Mouse (Mus musculus) embryonic facial prominence, embryonic 15.5 days (tissue): ENCODE measurements around the gene Myo3a. TPM values are rescaled to one million over a fixed set of nuclear protein-coding genes. Genes with fewer than 3 reads are reported as not detected.

Experiments
- ATAC-seq: fragments of 200-750 bp; cut with Nextera tagmentation; 2 replicates; pipeline ENCODE4 v1.8.0; 2017; ENCODE audit warnings: low read depth, moderate TSS enrichment; ENCODE audit not compliant: insufficient number of reproducible peaks, low FRiP score, low TSS enrichment
- H3K27ac ChIP-seq: fragments of 300-500 bp; sonication (generic); replicated peaks from 2 replicates; pipeline ENCODE4 v1.5.1; 2015; ENCODE audit warnings: mild to moderate bottlenecking, inconsistent platforms
- H3K27me3 ChIP-seq: fragments of 300-500 bp; sonication (generic); 2 replicates; pipeline ENCODE4 v1.6.1; 2015; ENCODE audit warnings: inconsistent platforms
- H3K36me3 ChIP-seq: fragments of 300-500 bp; sonication (generic); 2 replicates; pipeline ENCODE4 v1.6.1; 2015; ENCODE audit warnings: mild to moderate bottlenecking, inconsistent platforms
- H3K4me1 ChIP-seq: fragments of 300-500 bp; sonication (generic); 2 replicates; pipeline ENCODE4 v1.6.1; 2015; ENCODE audit warnings: inconsistent platforms
- H3K4me2 ChIP-seq: fragments of 300-500 bp; sonication (generic); replicated peaks from 2 replicates; pipeline ENCODE4 v1.6.1; 2015; ENCODE audit warnings: mild to moderate bottlenecking, inconsistent platforms
- H3K4me3 ChIP-seq: fragments of 300-500 bp; sonication (generic); replicated peaks from 2 replicates; pipeline ENCODE4 v1.5.1; 2015; ENCODE audit warnings: mild to moderate bottlenecking, inconsistent platforms
- H3K9ac ChIP-seq: fragments of 300-500 bp; sonication (generic); 2 replicates; pipeline ENCODE4 v1.6.1; 2015; ENCODE audit warnings: inconsistent platforms
- H3K9me3 ChIP-seq: fragments of 300-500 bp; sonication (generic); replicated peaks from 2 replicates; pipeline ENCODE4 v1.6.1; 2016; ENCODE audit warnings: inconsistent platforms
- WGBS: fragments of 180-500 bp; shearing (Covaris S2); methylation state at CpG from one replicate; pipeline ENCODE4 v1.1.7; 2015; 5-methylcytosine and 5-hydroxymethylcytosine counted together
- polyA plus RNA-seq: library from polyadenylated mRNA; unstranded; fragments of >200 nt; fragmentation: Nextera tagmentation; extraction: Ambion mirVana; gene quantifications from 2 replicates; pipeline ENCODE4 v1.2.1, GENCODE M21; 2015

Gene Myo3a
- polyA plus RNA-seq, 1 experiment from 2014 or later, result 0.13 TPM

DNA sequence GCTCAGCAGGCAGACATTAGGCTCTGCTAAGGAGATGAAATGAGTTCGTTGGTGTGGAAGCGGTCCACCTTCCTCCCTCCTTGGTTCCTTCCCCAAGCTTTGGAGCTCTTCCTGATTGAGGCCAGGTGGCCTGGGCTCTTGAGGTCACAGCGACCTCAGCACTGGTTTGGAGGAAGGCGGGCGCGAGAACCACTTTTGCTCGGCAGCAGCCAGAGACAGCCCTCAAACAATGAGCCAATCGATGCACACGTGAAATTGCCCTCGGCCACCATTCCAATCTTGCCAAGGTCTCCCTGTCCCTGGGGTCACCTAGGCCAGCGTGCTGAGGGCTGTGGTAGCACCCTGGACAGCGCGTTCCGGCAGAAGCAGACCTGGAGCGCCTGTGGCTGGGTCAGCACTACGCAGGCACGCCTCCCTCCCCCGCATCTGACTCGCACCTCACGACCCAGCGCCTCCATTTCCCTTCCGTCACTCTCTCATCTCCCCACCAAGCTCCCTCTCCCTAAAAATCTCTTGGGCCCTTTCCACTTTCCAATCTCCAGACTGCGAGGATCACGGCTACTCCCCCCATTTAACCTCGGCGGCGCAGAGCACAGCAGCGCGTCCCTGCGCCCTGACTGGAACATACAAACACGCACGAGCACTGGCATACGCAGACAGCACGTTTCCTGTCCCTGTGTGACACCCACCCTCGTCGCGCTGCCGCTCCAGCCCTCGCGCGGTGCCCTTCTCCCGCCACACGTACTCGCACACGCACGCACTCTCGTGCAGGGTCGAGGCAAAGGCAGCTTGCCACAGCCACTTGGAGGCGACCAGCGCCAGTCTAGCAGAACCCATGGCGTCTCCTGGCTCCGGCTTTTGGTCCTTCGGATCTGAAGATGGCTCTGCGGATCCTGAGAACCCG, 394.8 kb downstream of the Myo3a start, which contains the start of gene Gad2:
TSS of gene Gad2 (plus strand) at position 378 of the 904 bp plus-strand sequence.
- peak within 1 kb of the TSS; percentile 33 for H3K4me3 ChIP-seq

DNA sequence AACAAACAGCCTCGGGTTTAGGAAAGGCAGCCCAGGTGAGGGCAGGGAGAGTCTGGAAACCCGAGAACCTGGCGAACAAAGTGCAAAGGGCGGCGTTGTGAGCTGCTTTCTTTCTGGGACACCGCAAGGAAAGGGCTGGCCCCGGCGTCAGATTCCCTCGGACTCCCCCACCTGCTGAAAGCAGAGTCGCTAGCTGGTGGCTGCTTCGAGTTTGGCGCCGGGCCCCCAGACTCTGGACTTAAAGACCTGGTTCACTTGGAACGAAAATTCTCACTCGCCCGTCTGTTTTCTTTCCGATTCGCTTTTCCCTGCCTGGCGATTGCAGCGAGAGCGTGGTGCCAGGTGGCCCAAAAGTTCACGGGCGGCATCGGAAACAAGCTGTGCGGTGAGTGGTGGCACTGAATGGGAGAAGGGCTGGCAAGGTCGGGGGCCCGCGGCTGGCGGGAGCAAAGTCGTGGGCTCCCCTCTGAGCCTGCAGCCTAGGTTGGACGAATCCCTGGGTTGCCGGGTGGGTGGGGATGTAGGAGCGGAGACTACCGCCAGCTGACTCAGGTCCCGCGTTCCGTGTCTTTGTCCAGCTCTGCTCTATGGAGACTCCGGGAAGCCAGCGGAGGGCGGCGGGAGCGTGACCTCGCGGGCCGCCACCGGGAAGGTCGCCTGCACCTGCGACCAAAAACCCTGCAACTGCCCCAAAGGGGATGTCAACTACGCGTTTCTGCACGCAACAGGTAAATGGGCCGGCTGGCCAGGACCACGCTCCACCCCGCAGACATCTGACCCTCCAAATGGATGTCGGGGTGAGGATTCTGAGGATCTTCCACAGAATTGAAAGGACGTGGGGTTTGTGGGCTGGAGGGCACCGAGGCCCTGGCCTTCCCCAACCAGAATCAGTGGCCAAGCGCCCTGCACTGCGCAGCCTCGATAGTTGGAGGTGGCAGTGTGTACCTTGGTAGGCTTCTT, 396.1 kb downstream of the Myo3a start:
- Histone ChIP-seq H3K9me3 (no peaks in the 10 kb centered on the region), H3K9ac (no peak overlapping the region)
- no peak for ATAC-seq

More for the DNA sequence above, 394.8 kb downstream of the Myo3a start, which contains the start of gene Gad2:
- Histone ChIP-seq H3K27me3 (peaks cover 92% of the 10 kb centered on the region), H3K36me3 (no peaks in the 10 kb centered on the region), H3K4me1 (peaks cover 23% of the 10 kb centered on the region), H3K27ac (no peak within 1 kb of the TSS), H3K4me2 (peak within 1 kb of the TSS; percentile 55), H3K9ac (no peak within 1 kb of the TSS), H3K9me3 (no peaks in the 10 kb centered on the region)
- ATAC-seq, result peak; percentile 67
- whole genome bisulfite sequencing, result under 1% methylated on average over 55 of the region's 55 CpGs

DNA sequence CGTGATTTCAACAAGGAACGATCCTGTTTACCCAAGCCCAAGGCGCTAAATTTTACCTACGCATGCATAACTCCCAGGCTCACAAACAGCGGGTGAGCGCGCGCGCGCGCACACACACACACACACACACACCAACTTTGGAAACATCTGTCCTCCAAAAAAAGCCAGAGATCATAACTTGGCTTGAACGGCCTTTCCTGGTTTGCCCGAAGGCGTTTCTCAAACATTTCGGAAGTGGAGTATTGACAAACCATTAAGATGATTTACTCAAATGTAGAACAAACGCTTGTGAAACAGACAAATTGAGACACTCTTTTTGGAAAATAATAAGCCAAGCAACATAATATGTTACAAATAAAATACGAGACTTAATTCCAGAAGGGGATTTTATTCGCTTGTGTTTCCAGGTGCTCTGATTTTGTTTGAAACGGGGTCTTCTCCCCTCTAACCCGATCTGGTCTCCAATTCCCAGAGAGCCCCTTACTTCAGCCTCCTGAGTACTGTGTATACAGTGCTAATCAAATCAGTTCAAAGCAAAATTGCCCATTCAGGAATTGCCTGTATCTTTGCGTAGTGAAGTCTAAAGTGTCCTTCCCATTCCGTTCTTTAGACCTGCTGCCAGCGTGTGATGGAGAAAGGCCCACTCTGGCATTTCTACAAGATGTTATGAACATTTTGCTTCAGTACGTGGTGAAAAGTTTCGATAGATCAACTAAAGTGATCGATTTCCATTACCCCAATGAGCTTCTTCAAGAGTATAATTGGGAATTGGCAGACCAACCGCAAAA, 397.1 kb downstream of the Myo3a start:
- Histone ChIP-seq H3K4me2 (no peak overlapping the region), H3K36me3 (no peaks in the 10 kb centered on the region), H3K27ac (no peak overlapping the region), H3K9me3 (no peaks in the 10 kb centered on the region), H3K27me3 (peaks cover 82% of the 10 kb centered on the region), H3K4me3 (no peak overlapping the region), H3K9ac (no peak overlapping the region), H3K4me1 (peaks cover 23% of the 10 kb centered on the region)
- WGBS, result 3% methylated on average over 27 of the region's 27 CpGs
- ATAC-seq, result no peak

More for the DNA sequence above, 396.1 kb downstream of the Myo3a start:
- H3K4me1 ChIP-seq, result peaks cover 23% of the 10 kb centered on the region
- H3K36me3 ChIP-seq, result no peaks in the 10 kb centered on the region
- H3K27me3 ChIP-seq, result peaks cover 91% of the 10 kb centered on the region
- H3K4me3 ChIP-seq, result peak overlapping the region; percentile 33
- peak overlapping the region; percentile 55 for H3K4me2 ChIP-seq
- under 1% methylated on average over 60 of the region's 60 CpGs for whole genome bisulfite sequencing
- H3K27ac ChIP-seq, result no peak overlapping the region

GRCm38 (mm10) chr2:22625096-22625960, 398.0 kb downstream of the Myo3a start:
- H3K9me3 ChIP-seq, result no peaks in the 10 kb centered on the region
- H3K36me3 ChIP-seq, result no peaks in the 10 kb centered on the region
- WGBS, result 11% methylated on average over 16 of the region's 16 CpGs
- H3K27me3 ChIP-seq, result peaks cover 74% of the 10 kb centered on the region
- peaks cover 23% of the 10 kb centered on the region for H3K4me1 ChIP-seq
- H3K4me2 ChIP-seq, result no peak overlapping the region
- ATAC-seq, result no peak
- H3K4me3 ChIP-seq, result no peak overlapping the region
- H3K27ac ChIP-seq, result no peak overlapping the region
- no peak overlapping the region for H3K9ac ChIP-seq

GRCm38 (mm10) chr2:22627147-22627666, 399.9 kb downstream of the Myo3a start:
- ATAC-seq, result no peak
- H3K4me2 ChIP-seq, result no peak overlapping the region
- H3K4me1 ChIP-seq, result peaks cover 16% of the 10 kb centered on the region
- H3K36me3 ChIP-seq, result no peaks in the 10 kb centered on the region
- no peaks in the 10 kb centered on the region for H3K9me3 ChIP-seq
- WGBS, result 19% methylated on average over 3 of the region's 3 CpGs
- no peak overlapping the region for H3K27ac ChIP-seq
- H3K4me3 ChIP-seq, result no peak overlapping the region
- no peak overlapping the region for H3K9ac ChIP-seq
- peaks cover 57% of the 10 kb centered on the region for H3K27me3 ChIP-seq

DNA sequence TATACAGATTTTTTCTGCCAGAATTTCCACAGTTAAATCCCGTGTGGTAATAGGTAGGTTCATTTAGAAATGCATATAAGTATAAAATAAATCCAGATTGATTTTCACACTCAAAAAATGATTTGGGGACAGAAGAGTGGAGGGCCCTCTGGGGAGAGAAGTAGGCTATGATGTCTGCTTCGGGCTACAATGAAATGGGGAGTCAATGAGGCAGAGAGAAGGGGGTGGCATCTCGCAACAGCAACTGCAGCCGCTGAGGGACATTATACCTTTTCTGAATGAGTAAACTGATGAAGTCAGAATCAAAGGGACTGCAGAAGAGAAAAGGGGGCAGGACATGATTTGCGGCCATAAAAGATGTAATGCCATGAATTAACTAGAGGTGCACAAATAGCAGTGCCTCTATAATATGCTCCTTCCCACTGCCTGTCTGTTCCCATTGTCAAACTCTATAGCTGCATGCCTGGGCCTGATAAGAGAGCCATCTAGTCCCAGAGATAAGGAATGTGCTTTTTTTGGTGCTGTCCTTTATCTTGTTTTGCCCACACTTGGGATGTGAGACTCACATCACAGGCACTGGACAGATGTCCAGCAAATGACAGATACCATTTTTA, 400.6 kb downstream of the Myo3a start:
- no peak overlapping the region for H3K4me3 ChIP-seq
- no peaks in the 10 kb centered on the region for H3K9me3 ChIP-seq
- peaks cover 9% of the 10 kb centered on the region for H3K4me1 ChIP-seq
- no peak overlapping the region for H3K4me2 ChIP-seq
- 25% methylated on average over 5 of the region's 5 CpGs for WGBS
- no peak overlapping the region for H3K9ac ChIP-seq
- no peaks in the 10 kb centered on the region for H3K36me3 ChIP-seq
- no peak overlapping the region for H3K27ac ChIP-seq
- H3K27me3 ChIP-seq, result peaks cover 50% of the 10 kb centered on the region
- no peak for ATAC-seq

DNA sequence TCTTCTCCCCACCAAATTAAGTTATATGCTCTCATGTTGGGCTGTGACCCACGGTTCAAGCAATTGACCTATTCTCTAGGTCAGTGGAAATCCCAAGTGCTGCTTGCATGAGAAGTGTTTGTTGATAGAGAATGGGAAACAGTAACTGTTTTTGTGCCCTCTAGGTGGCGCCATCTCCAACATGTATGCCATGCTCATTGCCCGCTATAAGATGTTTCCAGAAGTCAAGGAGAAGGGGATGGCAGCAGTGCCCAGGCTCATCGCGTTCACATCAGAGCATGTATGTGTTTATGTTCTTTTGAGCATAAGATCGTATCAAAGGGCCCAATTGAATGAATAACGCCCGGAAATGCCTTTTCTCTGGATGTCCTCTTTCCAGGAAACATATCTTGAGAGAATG, 407.5 kb downstream of the Myo3a start:
- Histone ChIP-seq H3K36me3 (no peaks in the 10 kb centered on the region), H3K9ac (no peak overlapping the region), H3K9me3 (no peaks in the 10 kb centered on the region), H3K4me2 (no peak overlapping the region), H3K4me3 (no peak overlapping the region), H3K4me1 (no peaks in the 10 kb centered on the region), H3K27ac (no peak overlapping the region), H3K27me3 (no peaks in the 10 kb centered on the region)
- 47% methylated on average over 8 of the region's 8 CpGs for WGBS
- no peak for ATAC-seq

DNA sequence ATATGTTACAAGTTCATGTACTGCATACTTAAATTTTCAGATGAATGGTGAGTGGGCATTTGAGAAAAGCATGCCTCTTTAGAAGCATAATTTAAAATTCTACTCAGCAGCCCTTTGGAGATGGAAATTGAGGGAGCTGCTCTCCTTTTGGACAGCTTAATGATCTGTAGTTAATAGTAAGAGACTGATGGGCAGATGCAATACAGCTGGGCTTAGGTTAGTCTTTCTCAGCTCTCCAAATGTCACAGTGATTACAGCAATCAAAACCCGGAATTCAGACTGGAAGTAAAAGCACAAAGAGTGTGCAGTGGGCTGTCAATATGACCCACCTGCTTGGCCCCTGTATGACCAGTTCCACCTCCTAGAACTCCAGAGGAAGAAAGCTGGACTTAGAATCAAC, 418.8 kb downstream of the Myo3a start:
- Histone ChIP-seq H3K9ac (no peak overlapping the region), H3K27me3 (no peaks in the 10 kb centered on the region), H3K27ac (no peak overlapping the region), H3K4me3 (no peak overlapping the region), H3K9me3 (no peaks in the 10 kb centered on the region), H3K36me3 (no peaks in the 10 kb centered on the region), H3K4me2 (no peak overlapping the region), H3K4me1 (no peaks in the 10 kb centered on the region)
- WGBS, result 31% methylated on average over 1 of the region's 1 CpGs
- ATAC-seq, result no peak

DNA sequence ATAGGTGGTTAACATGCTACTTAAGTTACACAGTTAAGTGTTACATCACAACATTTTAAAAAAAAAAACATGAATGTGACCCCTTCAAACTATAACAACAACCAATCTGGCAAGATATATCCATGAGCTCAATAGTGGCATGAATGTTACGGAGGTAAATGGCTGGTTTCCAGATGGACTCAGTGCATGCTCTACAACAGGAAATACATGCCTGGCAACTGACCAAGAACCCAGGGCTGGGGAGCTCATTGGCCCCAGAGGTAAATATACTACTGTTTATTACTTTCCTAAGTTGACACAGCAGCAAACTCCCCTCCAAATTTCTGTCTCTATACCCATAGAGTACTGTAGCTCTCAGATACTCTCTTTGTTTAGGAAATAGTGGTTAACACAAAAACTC, 421.1 kb downstream of the Myo3a start:
- Histone ChIP-seq H3K27ac (no peak overlapping the region), H3K4me2 (no peak overlapping the region), H3K9ac (no peak overlapping the region), H3K4me3 (no peak overlapping the region), H3K36me3 (no peaks in the 10 kb centered on the region), H3K4me1 (no peaks in the 10 kb centered on the region), H3K27me3 (no peaks in the 10 kb centered on the region), H3K9me3 (no peaks in the 10 kb centered on the region)
- ATAC-seq, result no peak
- 36% methylated on average over 1 of the region's 1 CpGs for WGBS
